Mouse (Mus musculus) effector memory CD4-positive, alpha-beta T cell, adult 5 months (primary cell): ENCODE data around the gene Rnh1. TPM values are rescaled to one million over a fixed set of nuclear protein-coding genes. Genes with fewer than 3 reads are reported as not detected.

Experiments
- polyA plus RNA-seq: library from polyadenylated mRNA; unstranded; fragments of 100-300 nt; shearing (Covaris generic); gene quantifications from one replicate; pipeline ENCODE4 v1.2.1, GENCODE M21; 2017

Gene Rnh1
- polyA plus RNA-seq, result 79.7 TPM

GRCm38 (mm10) chr7:141172116-141173006 lies at the start of gene Rnh1:
Gene Rnh1, minus strand, starts transcription at chr7:141172857.

GRCm38 (mm10) chr7:141215101-141215879 lies 42.6 kb upstream of the Rnh1 start, which contains the start of gene Rassf7:
Gene Rassf7, plus strand, starts transcription at chr7:141215860.

GRCm38 (mm10) chr7:141213605-141214235 lies 41.1 kb upstream of the Rnh1 start, which contains the start of gene Lmntd2:
Gene Lmntd2, minus strand, starts transcription at chr7:141214080.

GRCm38 (mm10) chr7:141193948-141194347 lies 21.3 kb upstream of the Rnh1 start, which contains the start of the genes Hras and Lrrc56:
Gene Hras, minus strand, starts transcription at chr7:141194005.
Gene Lrrc56, plus strand, starts transcription at chr7:141194157.

GRCm38 (mm10) chr7:141122245-141122644 lies 50.4 kb downstream of the Rnh1 start, which contains the start of gene Ptdss2:
Gene Ptdss2, plus strand, starts transcription at chr7:141122382.

GRCm38 (mm10) chr7:141117636-141118035 lies 55.0 kb downstream of the Rnh1 start, which contains the start of gene Ano9:
Gene Ano9, minus strand, starts transcription at chr7:141117806.

Other genes starting within 250 kb of the Rnh1 start
- gene Pgghg, start 231.5 kb downstream of the Rnh1 start, polyA plus RNA-seq, result 10.8 TPM
- not detected for gene Ifitm5, start 222.6 kb downstream of the Rnh1 start, polyA plus RNA-seq
- gene Gm45717, start 216.9 kb downstream of the Rnh1 start, polyA plus RNA-seq, result not detected
- gene Ifitm2, start 216.9 kb downstream of the Rnh1 start, polyA plus RNA-seq, result 10.5 TPM
- gene Ifitm1, start 205.6 kb downstream of the Rnh1 start, polyA plus RNA-seq, result 2.8 TPM
- gene Ifitm3, start 162.1 kb downstream of the Rnh1 start, polyA plus RNA-seq, result 8.0 TPM
- gene Ifitm6, start 154.9 kb downstream of the Rnh1 start, polyA plus RNA-seq, result not detected
- not detected for gene Gm17387, start 143.7 kb downstream of the Rnh1 start, polyA plus RNA-seq
- gene B4galnt4, start 111.8 kb downstream of the Rnh1 start, polyA plus RNA-seq, result 25.8 TPM
- 147 TPM for gene Pkp3, start 94.6 kb downstream of the Rnh1 start, polyA plus RNA-seq
- 71.4 TPM for gene Sigirr, start 72.3 kb downstream of the Rnh1 start, polyA plus RNA-seq
- not detected for gene Ano9, start 55.1 kb downstream of the Rnh1 start, polyA plus RNA-seq
- 6.9 TPM for gene Ptdss2, start 50.5 kb downstream of the Rnh1 start, polyA plus RNA-seq
- 22.4 TPM for gene Hras, start 21.1 kb upstream of the Rnh1 start, polyA plus RNA-seq
- gene Lrrc56, start 21.3 kb upstream of the Rnh1 start, polyA plus RNA-seq, result 1.9 TPM
- 12.7 TPM for gene Lmntd2, start 41.2 kb upstream of the Rnh1 start, polyA plus RNA-seq
- 7.9 TPM for gene Rassf7, start 43.0 kb upstream of the Rnh1 start, polyA plus RNA-seq
- 81.8 TPM for gene Phrf1, start 55.9 kb upstream of the Rnh1 start, polyA plus RNA-seq
- 210 TPM for gene Irf7, start 93.6 kb upstream of the Rnh1 start, polyA plus RNA-seq
- gene Cdhr5, start 103.9 kb upstream of the Rnh1 start, polyA plus RNA-seq, result not detected
- not detected for gene Sct, start 106.3 kb upstream of the Rnh1 start, polyA plus RNA-seq
- gene Drd4, start 119.1 kb upstream of the Rnh1 start, polyA plus RNA-seq, result not detected
- 52.5 TPM for gene Deaf1, start 154.8 kb upstream of the Rnh1 start, polyA plus RNA-seq
- 21.2 TPM for gene Tmem80, start 154.9 kb upstream of the Rnh1 start, polyA plus RNA-seq
- not detected for gene Eps8l2, start 166.0 kb upstream of the Rnh1 start, polyA plus RNA-seq
- 199 TPM for gene Taldo1, start 219.3 kb upstream of the Rnh1 start, polyA plus RNA-seq
- 24.6 TPM for gene Gatd1, start 241.3 kb upstream of the Rnh1 start, polyA plus RNA-seq